Mouse (Mus musculus) neural tube, embryonic 12.5 days (tissue): ENCODE results near the gene Rfx1. TPM values are rescaled to one million over a fixed set of nuclear protein-coding genes. Genes with fewer than 3 reads are reported as not detected.

Experiments
- ATAC-seq: fragments of 200-750 bp; cut with Nextera tagmentation; 2 replicates; pipeline ENCODE4 v1.8.0; 2017; ENCODE audit warnings: low read depth, mild to moderate bottlenecking, moderate TSS enrichment, moderate library complexity; ENCODE audit not compliant: low FRiP score
- H3K27ac ChIP-seq: fragments of 300-500 bp; sonication (generic); 2 replicates; pipeline ENCODE4 v1.5.1; 2016
- H3K27me3 ChIP-seq: fragments of 300-500 bp; sonication (generic); replicated peaks from 2 replicates; pipeline ENCODE4 v1.6.1; 2016; ENCODE audit warnings: mild to moderate bottlenecking
- H3K36me3 ChIP-seq: fragments of 300-500 bp; sonication (generic); 2 replicates; pipeline ENCODE4 v1.6.1; 2016; ENCODE audit warnings: mild to moderate bottlenecking
- H3K4me1 ChIP-seq: fragments of 300-500 bp; sonication (generic); 2 replicates; pipeline ENCODE4 v1.6.1; 2016
- H3K4me2 ChIP-seq: fragments of 300-500 bp; sonication (generic); replicated peaks from 2 replicates; pipeline ENCODE4 v1.6.1; 2016; ENCODE audit warnings: mild to moderate bottlenecking
- H3K4me3 ChIP-seq: fragments of 300-500 bp; sonication (generic); 2 replicates; pipeline ENCODE4 v1.5.1; 2016
- H3K9ac ChIP-seq: fragments of 300-500 bp; sonication (generic); 2 replicates; pipeline ENCODE4 v1.6.1; 2016; ENCODE audit warnings: mild to moderate bottlenecking
- H3K9me3 ChIP-seq: fragments of 300-500 bp; sonication (generic); 2 replicates; pipeline ENCODE4 v1.6.1; 2016; ENCODE audit warnings: mild to moderate bottlenecking
- WGBS: fragments of 180-500 bp; shearing (Covaris S2); methylation state at CpG from one replicate; pipeline ENCODE4 v1.1.7; 2016; 5-methylcytosine and 5-hydroxymethylcytosine counted together
- polyA plus RNA-seq: library from polyadenylated mRNA; unstranded; fragments of >200 nt; fragmentation: Nextera tagmentation; extraction: Ambion mirVana; gene quantifications from 2 replicates; pipeline ENCODE4 v1.2.1, GENCODE M21; 2016

The Rfx1 gene
- polyA plus RNA-seq, 1 experiment from 2014 or later: 9.1 TPM

DNA sequence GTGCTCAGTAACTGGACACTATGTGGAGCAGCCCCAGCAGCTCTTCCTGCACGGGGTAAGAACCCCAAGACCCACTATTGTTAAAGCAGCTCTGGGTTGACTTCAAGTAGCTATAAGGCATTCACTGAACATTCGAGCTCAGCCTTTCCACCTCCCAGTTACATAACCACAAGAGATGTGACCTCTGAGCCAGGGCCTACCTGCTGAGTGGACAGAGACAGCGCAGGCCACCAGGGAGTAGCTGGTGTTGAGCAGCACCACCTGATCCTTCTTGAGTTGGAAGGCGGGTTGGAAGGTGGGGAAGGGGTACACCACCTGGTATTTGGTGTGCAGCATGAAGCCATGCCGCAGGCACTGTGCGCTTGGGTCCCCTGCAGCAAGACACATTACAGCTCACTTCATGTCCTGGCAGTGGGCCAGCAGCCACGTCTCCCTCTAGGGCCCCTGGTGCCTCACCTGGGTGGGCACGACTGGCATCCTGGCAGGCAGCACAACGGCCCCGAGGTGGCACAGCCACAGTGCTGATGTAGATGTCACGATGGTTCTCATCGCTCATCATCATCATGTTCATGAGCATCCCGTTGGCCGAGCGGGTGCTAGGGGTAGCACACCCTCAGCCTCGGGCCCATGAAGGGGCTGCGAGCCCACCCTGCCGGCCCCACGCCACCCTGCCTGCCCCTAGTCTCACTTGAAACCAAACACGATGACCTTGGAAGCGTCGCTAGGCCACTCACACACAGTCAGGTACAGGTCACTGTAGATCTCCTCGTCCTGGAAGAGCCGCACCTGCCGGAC is 35.0 kb downstream of the Rfx1 start:
- H3K4me1 ChIP-seq: peaks cover 27% of the 10 kb centered on the region
- H3K9me3 ChIP-seq: no peaks in the 10 kb centered on the region
- H3K4me3 ChIP-seq: no peak overlapping the region
- H3K36me3 ChIP-seq: peaks cover 49% of the 10 kb centered on the region
- no peaks in the 10 kb centered on the region for H3K27me3 ChIP-seq
- no peak overlapping the region for H3K27ac ChIP-seq
- no peak overlapping the region for H3K9ac ChIP-seq
- no peak overlapping the region for H3K4me2 ChIP-seq
- no peak for ATAC-seq
- 93% methylated on average over 25 of the region's 25 CpGs for WGBS

DNA sequence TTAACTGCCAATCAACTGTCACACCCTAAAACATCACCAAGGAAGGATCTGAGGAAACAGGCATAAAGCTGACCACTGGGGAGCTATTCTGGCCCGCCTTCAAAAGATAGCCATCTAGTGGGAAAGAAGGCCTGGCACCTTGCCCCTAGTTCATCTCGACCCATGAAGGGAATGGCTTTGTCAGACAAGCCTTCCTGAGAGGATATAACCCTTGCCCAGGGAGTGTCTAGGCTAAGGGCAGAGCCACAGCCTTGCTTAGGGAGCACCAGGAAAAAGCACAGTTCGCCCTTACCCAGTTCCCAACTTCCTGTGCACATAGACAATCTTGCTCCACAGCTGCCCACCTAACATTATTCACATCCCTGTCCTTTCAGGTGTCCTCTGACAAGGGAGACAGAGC is 37.0 kb downstream of the Rfx1 start:
- H3K9ac ChIP-seq: peak overlapping the region; percentile 84
- H3K4me3 ChIP-seq: peak overlapping the region; percentile 70
- H3K4me1 ChIP-seq: peaks cover 27% of the 10 kb centered on the region
- H3K27me3 ChIP-seq: no peaks in the 10 kb centered on the region
- H3K9me3 ChIP-seq: no peaks in the 10 kb centered on the region
- ATAC-seq: no peak
- peak overlapping the region; percentile 83; the same call in 1 of the 2 replicates for H3K27ac ChIP-seq
- H3K36me3 ChIP-seq: peaks cover 30% of the 10 kb centered on the region
- 64% methylated on average over 3 of the region's 3 CpGs for WGBS
- H3K4me2 ChIP-seq: peak overlapping the region; percentile 88

DNA sequence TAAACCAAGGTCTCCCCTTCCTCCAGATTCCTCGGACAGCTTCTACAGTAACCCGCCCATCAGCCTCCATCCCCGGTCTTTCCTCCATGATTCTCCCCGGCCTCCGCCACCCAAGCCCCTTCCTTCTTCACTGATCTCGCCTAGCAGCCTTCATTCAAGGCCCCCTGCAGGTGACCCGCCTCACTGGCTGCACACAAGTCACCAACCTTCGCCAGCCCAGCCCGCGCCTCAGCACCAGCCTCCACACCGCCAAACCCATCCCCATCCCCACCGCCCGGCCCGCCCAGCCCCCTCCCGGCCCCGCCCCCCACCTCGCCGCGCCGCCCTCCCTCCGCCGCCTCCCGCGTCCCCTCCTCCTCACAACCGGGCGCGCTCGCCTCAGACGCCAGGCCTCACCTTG is 37.6 kb downstream of the Rfx1 start:
- Histone ChIP-seq H3K4me2 (peak overlapping the region; percentile 88), H3K9ac (peak overlapping the region; percentile 84), H3K9me3 (no peaks in the 10 kb centered on the region), H3K27me3 (no peaks in the 10 kb centered on the region), H3K27ac (peak overlapping the region; percentile 83), H3K4me1 (peaks cover 27% of the 10 kb centered on the region), H3K4me3 (peak overlapping the region; percentile 70), H3K36me3 (peaks cover 24% of the 10 kb centered on the region)
- under 1% methylated on average over 26 of the region's 29 CpGs for WGBS
- ATAC-seq: peak; percentile 84

DNA sequence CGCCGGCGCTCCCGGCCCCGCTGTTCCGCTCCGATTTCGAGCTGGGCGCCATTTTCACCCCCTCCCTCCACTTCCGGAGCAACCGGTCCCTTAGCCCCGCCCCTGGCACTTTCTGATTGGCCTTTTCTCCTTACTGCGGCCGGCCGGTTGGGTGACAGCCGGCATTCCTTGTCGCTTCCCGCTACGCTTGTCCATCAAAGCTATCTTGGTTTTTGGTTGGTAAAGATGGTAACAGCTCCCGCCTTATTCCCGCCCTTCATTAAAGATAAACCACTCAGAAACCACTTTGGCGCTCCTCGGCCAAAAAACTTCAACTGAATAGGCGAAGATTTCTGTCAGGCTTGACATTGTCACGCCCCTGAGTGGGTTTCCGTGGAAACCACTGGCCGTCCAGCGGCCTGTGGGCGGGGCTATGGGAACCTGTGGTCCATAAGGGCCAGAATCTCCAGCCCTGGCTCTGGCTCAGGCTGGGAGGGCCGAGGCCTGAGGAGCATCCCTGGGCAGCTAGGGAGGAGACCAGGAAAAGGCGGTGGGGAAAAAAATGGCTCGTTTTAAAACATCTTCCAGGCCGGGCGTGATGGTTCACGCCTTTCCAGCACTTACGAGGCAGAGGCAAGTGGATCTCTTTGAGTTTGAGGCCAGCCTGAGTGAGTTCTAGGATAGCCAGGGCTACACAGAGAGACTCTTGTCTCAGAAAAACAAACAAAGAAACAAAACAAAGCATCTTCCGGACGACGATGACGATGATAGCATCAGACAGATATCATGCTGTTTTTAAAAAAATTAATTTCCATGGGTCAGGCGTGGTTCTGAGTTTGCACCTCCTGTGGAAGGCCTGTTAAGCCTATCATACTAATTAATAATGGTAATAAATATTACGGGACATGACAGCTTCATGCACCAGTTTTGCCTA is 38.3 kb downstream of the Rfx1 start, which contains the start of gene Dcaf15:
Gene Dcaf15, minus strand, starts transcription at position 72 of the 913 bp plus-strand sequence.
- Histone ChIP-seq H3K4me2 (peak within 1 kb of the TSS; percentile 88), H3K27me3 (no peaks in the 10 kb centered on the region), H3K27ac (peak within 1 kb of the TSS; percentile 83), H3K9me3 (no peaks in the 10 kb centered on the region), H3K4me3 (peak within 1 kb of the TSS; percentile 70), H3K4me1 (peaks cover 27% of the 10 kb centered on the region), H3K36me3 (peaks cover 20% of the 10 kb centered on the region), H3K9ac (peak within 1 kb of the TSS; percentile 84)
- ATAC-seq: peak; percentile 97
- 8% methylated on average over 42 of the region's 42 CpGs for WGBS

DNA sequence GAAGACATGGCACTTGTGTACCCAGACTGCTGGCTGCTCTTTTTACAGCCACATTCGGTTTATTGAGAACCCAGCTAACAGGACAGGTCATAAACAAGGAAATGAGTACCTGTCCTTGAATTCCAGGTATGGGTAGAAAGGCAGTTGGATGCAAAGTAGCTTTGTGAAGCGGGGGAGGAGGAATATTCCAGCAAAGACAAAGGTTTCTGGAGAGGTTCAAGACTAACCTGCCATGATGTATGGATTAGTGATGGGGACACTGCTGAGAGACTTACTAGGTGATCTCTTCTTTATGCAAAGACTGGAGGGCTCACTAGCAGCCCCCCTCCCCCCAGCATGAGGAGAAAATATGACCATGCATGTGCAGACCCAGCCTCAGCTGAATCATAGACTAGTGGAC is 39.0 kb downstream of the Rfx1 start:
- H3K4me1 ChIP-seq: peaks cover 27% of the 10 kb centered on the region
- H3K36me3 ChIP-seq: peaks cover 17% of the 10 kb centered on the region
- no peak for ATAC-seq
- H3K27ac ChIP-seq: no peak overlapping the region
- H3K27me3 ChIP-seq: no peaks in the 10 kb centered on the region
- H3K9me3 ChIP-seq: no peaks in the 10 kb centered on the region
- whole genome bisulfite sequencing: 74% methylated on average over 2 of the region's 2 CpGs
- H3K4me3 ChIP-seq: no peak overlapping the region
- H3K4me2 ChIP-seq: no peak overlapping the region
- H3K9ac ChIP-seq: no peak overlapping the region

DNA sequence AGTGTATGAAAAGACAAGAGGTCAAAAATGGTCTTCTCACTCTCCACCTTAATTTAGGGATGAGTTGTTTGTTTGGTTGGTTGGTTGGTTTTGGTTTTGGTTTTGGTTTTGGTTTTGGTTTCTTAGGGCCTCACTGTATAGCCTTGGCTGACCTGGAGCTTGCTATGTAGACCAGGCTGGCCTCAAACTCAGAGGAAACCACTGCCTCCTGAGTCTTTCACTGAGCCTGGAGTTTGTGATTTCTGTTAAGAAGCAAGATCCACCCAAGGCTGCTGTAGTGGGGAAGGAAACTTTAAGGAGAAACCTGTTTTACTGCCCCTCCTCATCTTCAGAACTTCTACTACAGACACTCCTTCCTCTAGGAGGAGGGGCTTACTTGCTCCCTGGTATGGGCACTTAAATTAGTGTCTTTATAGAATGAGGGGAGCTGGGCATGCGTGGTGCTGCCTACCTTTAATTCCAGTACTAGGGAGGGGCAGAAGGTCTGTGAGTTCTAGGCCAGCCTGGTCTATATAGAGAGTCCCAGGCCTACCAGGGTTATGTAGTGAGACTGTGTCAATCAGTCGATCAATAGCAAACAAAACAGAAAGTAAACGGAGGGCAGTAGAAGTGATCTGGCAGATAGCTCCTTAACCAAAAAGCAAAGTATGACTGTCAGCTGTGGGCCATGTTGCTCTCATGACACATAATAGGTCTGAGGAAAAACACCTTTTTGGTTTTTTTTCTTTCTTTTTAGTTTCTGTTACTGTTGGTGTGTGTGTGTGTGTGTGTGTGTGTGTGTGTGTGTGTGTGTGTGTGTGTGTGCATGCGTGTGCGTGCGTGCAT is 39.8 kb downstream of the Rfx1 start:
- ATAC-seq: no peak
- Histone ChIP-seq H3K9me3 (no peaks in the 10 kb centered on the region), H3K36me3 (peaks cover 14% of the 10 kb centered on the region), H3K9ac (no peak overlapping the region), H3K4me3 (no peak overlapping the region), H3K27me3 (no peaks in the 10 kb centered on the region), H3K4me2 (no peak overlapping the region), H3K4me1 (peaks cover 27% of the 10 kb centered on the region), H3K27ac (no peak overlapping the region)
- 92% methylated on average over 6 of the region's 6 CpGs for WGBS

DNA sequence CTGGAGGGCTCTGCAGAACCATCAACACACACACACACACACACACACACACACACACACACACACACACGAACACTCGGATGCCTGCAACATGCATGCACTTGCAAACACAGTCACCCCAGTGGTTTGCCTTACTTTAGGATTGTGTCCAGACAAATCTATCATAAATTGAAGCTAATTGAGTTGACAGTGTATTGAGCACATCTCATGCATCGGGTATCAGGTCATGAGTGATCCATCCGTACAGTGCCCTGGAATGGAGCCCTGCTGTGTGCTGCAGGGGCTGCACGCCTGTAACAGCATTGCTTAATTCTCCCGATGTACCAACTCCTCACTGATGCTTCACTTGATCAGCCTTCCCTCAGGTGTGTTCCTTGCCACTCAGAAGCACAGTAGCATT is 49.0 kb downstream of the Rfx1 start:
- Histone ChIP-seq H3K9ac (no peak overlapping the region), H3K27ac (no peak overlapping the region), H3K4me3 (no peak overlapping the region), H3K4me1 (no peaks in the 10 kb centered on the region), H3K4me2 (no peak overlapping the region), H3K9me3 (no peaks in the 10 kb centered on the region), H3K27me3 (no peaks in the 10 kb centered on the region), H3K36me3 (no peaks in the 10 kb centered on the region)
- no peak for ATAC-seq
- 87% methylated on average over 6 of the region's 6 CpGs for WGBS

DNA sequence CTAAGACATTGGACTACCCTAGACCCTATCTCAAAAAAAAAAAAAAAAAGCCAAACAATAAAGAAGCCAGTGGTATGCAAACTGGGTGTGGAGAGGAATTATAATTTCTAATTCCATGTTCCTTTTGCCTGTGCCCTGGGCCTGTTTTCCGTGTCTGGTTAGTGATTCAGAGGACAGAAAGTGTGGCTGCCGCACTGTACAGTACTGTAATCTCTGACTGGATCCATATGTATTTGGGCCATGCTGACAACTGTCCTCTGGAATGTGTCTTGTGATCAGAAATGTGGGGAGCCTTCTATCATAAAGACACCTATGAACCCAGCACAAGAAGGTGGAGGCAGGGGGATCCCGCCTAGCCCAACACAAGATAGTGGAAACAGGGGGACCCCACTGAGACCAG is 55.5 kb downstream of the Rfx1 start:
- H3K4me1 ChIP-seq: no peaks in the 10 kb centered on the region
- 91% methylated on average over 3 of the region's 3 CpGs for WGBS
- H3K9ac ChIP-seq: no peak overlapping the region
- no peak overlapping the region for H3K27ac ChIP-seq
- no peaks in the 10 kb centered on the region for H3K9me3 ChIP-seq
- H3K27me3 ChIP-seq: no peaks in the 10 kb centered on the region
- no peaks in the 10 kb centered on the region for H3K36me3 ChIP-seq
- no peak overlapping the region for H3K4me2 ChIP-seq
- H3K4me3 ChIP-seq: no peak overlapping the region
- no peak for ATAC-seq

DNA sequence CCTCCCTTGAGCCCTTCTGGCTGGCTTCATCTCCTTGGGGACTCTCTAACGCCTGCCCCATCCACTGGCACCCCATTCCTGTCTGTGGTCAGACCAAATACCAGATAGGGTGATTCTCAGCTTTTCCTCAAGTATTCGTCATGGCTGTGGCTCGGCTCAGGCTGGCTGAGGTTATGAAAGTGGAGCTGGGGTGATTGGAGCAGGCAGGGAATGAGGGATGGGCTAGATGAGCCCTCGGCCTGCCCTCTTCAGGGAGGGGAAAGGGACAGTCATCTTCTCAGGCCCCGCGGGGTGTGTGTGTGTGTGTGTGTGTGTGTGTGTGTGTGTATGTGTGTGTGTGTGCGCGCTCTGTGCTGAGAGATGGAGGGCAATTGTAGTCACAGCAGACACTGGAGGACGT is 59.0 kb downstream of the Rfx1 start, which contains the start of gene Podnl1:
Gene Podnl1, plus strand, starts transcription at position 334 of the 400 bp plus-strand sequence.
- no peak within 1 kb of the TSS for H3K9ac ChIP-seq
- 0 out of 2 replicates have a peak, but pooled peaks cover 2% of the 10 kb centered on the region for H3K27me3 ChIP-seq
- WGBS: 71% methylated on average over 9 of the region's 9 CpGs
- H3K9me3 ChIP-seq: no peaks in the 10 kb centered on the region
- H3K4me1 ChIP-seq: no peaks in the 10 kb centered on the region
- H3K36me3 ChIP-seq: no peaks in the 10 kb centered on the region
- no peak within 1 kb of the TSS for H3K4me3 ChIP-seq
- H3K27ac ChIP-seq: no peak within 1 kb of the TSS
- ATAC-seq: no peak
- H3K4me2 ChIP-seq: no peak within 1 kb of the TSS

DNA sequence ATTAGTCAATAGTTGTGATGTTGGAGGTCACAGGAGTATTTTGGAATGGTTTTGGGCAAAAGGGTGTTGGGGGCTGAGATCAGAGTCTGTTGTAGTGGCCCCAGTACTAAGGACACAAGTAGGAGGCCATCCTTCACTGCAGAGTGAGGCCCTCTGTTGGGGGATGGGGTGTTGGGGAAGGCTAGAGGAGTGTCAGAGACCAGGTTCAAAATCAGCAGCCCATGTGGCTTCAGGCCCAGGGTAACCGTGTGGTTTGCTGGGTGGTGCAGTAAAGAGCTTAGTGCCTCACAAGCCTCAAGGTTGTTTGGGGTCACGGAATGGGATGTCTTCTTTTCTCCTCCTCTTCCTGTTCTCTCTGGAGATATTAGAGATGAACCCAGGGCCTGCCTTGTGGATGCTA is 60.1 kb downstream of the Rfx1 start:
- no peaks in the 10 kb centered on the region for H3K4me1 ChIP-seq
- H3K27me3 ChIP-seq: 0 out of 2 replicates have a peak, but pooled peaks cover 7% of the 10 kb centered on the region
- no peaks in the 10 kb centered on the region for H3K9me3 ChIP-seq
- peaks cover under 1% of the 10 kb centered on the region for H3K36me3 ChIP-seq
- WGBS: 82% methylated on average over 2 of the region's 2 CpGs
- no peak overlapping the region for H3K4me3 ChIP-seq
- H3K27ac ChIP-seq: no peak overlapping the region
- no peak for ATAC-seq
- no peak overlapping the region for H3K9ac ChIP-seq
- no peak overlapping the region for H3K4me2 ChIP-seq

DNA sequence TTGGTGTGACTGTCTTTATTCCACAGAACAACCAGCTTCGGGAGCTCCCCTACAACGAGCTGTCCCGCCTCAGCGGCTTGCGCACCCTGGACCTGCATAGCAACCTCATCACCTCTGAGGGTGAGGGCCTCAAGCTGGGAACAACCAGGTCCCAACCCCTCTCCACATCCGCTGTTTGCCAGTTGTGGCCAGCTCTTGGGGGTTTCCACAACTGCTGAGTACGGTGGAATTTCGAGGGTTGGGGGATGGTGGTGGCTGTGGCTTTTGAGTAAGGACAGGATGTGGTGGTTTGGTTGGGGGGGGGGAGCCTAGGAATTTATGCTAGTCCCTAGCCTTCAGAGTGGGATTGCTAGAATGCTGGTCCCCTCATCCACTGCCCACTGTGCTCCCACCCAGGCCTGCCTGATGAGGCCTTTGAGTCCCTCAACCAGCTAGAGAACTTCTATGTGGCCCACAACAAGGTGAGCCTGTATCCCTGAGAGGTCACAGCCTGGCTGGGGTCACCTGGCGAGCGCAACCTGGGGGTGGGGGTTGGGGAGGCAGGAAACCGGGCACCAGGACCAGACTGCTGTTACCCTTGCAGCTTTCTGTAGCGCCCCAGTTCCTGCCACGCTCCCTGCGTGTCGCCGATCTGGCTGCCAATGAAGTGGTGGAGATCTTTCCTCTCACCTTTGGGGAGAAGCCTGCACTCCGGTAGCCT is 60.7 kb downstream of the Rfx1 start:
- Histone ChIP-seq H3K4me2 (no peak overlapping the region), H3K4me3 (no peak overlapping the region), H3K4me1 (no peaks in the 10 kb centered on the region), H3K9me3 (no peaks in the 10 kb centered on the region), H3K9ac (no peak overlapping the region), H3K27me3 (0 out of 2 replicates have a peak, but pooled peaks cover 7% of the 10 kb centered on the region), H3K27ac (no peak overlapping the region), H3K36me3 (peaks cover 6% of the 10 kb centered on the region)
- WGBS: 71% methylated on average over 17 of the region's 17 CpGs
- ATAC-seq: no peak
